Mouse (Mus musculus) limb, embryonic 14.5 days (tissue): ENCODE data around the gene Slco4c1. TPM values are rescaled to one million over a fixed set of nuclear protein-coding genes. Genes with fewer than 3 reads are reported as not detected.

Experiments
- ATAC-seq: fragments of 200-750 bp; cut with Nextera tagmentation; 2 replicates; pipeline ENCODE4 v1.8.0; 2017; ENCODE audit warnings: low read depth, moderate number of reproducible peaks, moderate TSS enrichment; ENCODE audit not compliant: low FRiP score
- DNase-seq: peaks from one replicate; pipeline ENCODE4 v3.0.0-alpha.2; 2015; ENCODE audit warnings: low spot score
- H3K27ac ChIP-seq: fragments of 300-500 bp; sonication (generic); replicated peaks from 2 replicates; pipeline ENCODE4 v1.5.1; 2014; ENCODE audit warnings: low read depth, mild to moderate bottlenecking, low read length, moderate library complexity, mixed read lengths
- H3K27me3 ChIP-seq: fragments of 300-500 bp; sonication (generic); 2 replicates; pipeline ENCODE4 v1.6.1; 2014; ENCODE audit warnings: low read length, mixed read lengths; ENCODE audit not compliant: control insufficient read depth, insufficient read depth
- H3K36me3 ChIP-seq: fragments of 300-500 bp; sonication (generic); 2 replicates; pipeline ENCODE4 v1.6.1; 2014; ENCODE audit warnings: mild to moderate bottlenecking, low read length, moderate library complexity, mixed read lengths; ENCODE audit not compliant: control insufficient read depth, insufficient read depth
- H3K4me1 ChIP-seq: fragments of 300-500 bp; sonication (generic); 2 replicates; pipeline ENCODE4 v1.6.1; 2014; ENCODE audit warnings: antibody characterized with exemption, low read length, mixed read lengths; ENCODE audit not compliant: control insufficient read depth, insufficient read depth
- H3K4me2 ChIP-seq: fragments of 300-500 bp; sonication (generic); replicated peaks from 2 replicates; pipeline ENCODE4 v1.6.1; 2014; ENCODE audit warnings: low read depth, mild to moderate bottlenecking, low read length, moderate library complexity; ENCODE audit not compliant: severe bottlenecking
- H3K4me3 ChIP-seq: fragments of 300-500 bp; sonication (generic); replicated peaks from 2 replicates; pipeline ENCODE4 v1.5.1; 2014; ENCODE audit warnings: low read length
- H3K9ac ChIP-seq: fragments of 300-500 bp; sonication (generic); 2 replicates; pipeline ENCODE4 v1.6.1; 2014; ENCODE audit warnings: mild to moderate bottlenecking, low read depth, low read length, moderate library complexity; ENCODE audit not compliant: severe bottlenecking
- H3K9me3 ChIP-seq: fragments of 300-500 bp; sonication (generic); 2 replicates; pipeline ENCODE4 v1.6.1; 2016; ENCODE audit warnings: low read length; ENCODE audit not compliant: control insufficient read depth
- POLR2A ChIP-seq: fragments of 200-500 bp; IDR thresholded peaks from 2 replicates; pipeline ENCODE4 v1.8.0; 2012; ENCODE audit warnings: inconsistent platforms, mild to moderate bottlenecking, moderate library complexity, borderline replicate concordance; ENCODE audit not compliant: insufficient read depth, insufficient read length; ENCODE audit errors: extremely low read depth
- WGBS: fragments of 180-500 bp; shearing (Covaris S2); extraction: QIAGEN DNeasy Blood & Tissue Kit; methylation state at CpG from one replicate; pipeline ENCODE4 v1.1.7; 2014; 5-methylcytosine and 5-hydroxymethylcytosine counted together
- polyA plus RNA-seq, 2 experiments: library from polyadenylated mRNA; depleted of rRNA in 1 of 2; stranded (reverse) in 1 of 2; unstranded in 1 of 2; fragments of >200 nt; fragmentation: Nextera tagmentation in 1 of 2; extraction: Ambion mirVana in 1 of 2; gene quantifications; 2 replicates each; pipeline versions ENCODE4 v1.2.1 to v1.2.3; 2012 to 2014

Slco4c1 gene
- 0.01 TPM in 2 replicates for polyA plus RNA-seq (2012; rRNA removed)
- polyA plus RNA-seq (2014; fragmentation: Nextera tagmentation; extraction: Ambion mirVana), result 0.06 TPM in 1 of 2 replicates, not detected in the other

DNA sequence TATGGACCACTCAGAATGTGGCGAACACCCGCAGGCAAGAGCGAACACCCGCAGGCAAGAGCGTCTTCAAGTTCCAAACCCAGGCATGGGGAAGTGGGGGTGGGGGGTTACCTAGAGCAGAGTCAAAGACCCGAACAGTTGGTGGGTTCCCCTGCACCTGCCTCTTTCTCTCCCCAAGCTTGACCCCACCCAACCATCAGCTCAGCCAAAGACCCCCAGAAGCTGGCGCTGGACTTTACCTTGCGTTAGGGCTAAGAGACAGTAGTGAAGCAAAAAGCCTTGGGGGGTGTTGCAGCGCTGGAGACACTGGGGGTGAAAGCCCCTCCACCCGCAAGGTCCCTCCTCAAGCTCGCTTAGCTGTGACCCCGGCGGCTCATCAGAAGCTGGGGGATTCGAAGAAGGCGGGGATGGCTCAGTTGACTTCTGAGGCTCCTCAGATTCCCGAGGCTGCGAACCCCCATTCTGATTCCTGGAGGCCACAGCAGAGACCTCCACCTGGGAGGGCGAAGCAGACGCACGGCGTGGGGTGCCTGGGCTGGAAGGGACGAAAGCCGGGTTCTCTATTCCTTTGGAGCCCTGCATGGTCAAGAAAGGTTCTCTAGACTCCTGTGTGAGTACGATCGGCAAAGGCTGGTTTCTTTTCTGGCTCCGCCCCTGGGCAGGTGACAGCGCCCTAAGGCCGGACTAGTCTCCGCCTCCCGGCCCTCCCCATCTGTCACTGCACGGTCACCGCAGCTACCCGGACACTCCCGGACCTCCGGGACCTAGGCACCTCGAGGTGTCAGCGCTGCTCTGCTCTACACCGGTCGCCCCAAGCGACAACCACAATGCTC lies at the start of gene Slco4c1:
Slco4c1 (minus strand) TSS at position 644 of the 833 bp plus-strand sequence.
- Histone ChIP-seq H3K4me1 (no peaks in the 10 kb centered on the region), H3K4me2 (peak within 1 kb of the TSS; percentile 80), H3K27me3 (peaks cover 5% of the 10 kb centered on the region; the same call in 1 of the 2 replicates), H3K27ac (no peak within 1 kb of the TSS), H3K36me3 (no peaks in the 10 kb centered on the region), H3K4me3 (peak within 1 kb of the TSS; percentile 43), H3K9me3 (no peaks in the 10 kb centered on the region), H3K9ac (peak within 1 kb of the TSS; percentile 44)
- peak; percentile 50; the same call in 1 of the 2 replicates for ATAC-seq
- no peak for DNase-seq
- TF ChIP-seq POLR2A, result no peak
- WGBS, result under 1% methylated on average over 38 of the region's 40 CpGs

DNA sequence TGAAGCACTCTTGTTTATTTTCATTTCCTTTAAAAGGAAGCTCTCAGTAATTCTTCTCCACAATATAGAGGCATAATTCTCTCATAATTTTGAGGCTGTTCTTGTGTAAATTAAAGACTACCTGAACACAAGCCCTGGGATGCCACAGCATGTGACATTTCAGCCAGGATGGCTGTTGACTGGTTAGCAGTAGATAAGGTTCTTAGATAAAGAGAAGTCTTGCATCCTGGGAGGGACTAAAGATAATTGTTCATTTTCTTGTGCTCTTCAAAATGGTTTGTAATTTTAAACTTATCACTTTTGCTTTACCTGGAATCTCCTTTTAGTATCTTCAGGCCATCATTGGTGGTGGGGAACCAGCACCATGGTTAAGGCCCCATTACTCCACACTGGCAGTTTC lies 45.4 kb upstream of the Slco4c1 start:
- no peak for TF ChIP-seq POLR2A
- Histone ChIP-seq H3K4me1 (no peaks in the 10 kb centered on the region), H3K9me3 (no peaks in the 10 kb centered on the region), H3K4me2 (no peak overlapping the region), H3K4me3 (no peak overlapping the region), H3K9ac (no peak overlapping the region), H3K36me3 (no peaks in the 10 kb centered on the region), H3K27ac (no peak overlapping the region), H3K27me3 (no peaks in the 10 kb centered on the region)
- DNase-seq, result no peak
- ATAC-seq, result no peak

DNA sequence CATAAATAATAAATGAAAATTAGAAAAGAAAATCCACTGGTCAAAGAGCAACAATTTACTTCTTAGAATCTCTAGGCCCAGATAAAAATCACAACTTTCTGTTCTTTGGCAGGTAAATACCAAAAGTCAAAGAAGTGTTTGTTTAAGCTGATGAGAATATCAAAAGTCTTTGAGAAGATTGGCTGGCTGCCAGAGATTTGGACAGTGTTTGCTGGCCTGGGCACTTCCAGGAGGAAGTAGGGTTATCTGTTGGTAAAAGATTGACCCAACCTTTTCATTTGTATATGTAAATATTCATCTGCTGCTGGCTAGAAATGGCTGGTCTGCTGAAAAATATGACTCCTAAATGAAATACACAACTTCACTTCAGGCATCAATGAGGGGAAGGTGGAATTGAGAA lies 11.8 kb upstream of the Slco4c1 start:
- Histone ChIP-seq H3K9ac (no peak overlapping the region), H3K4me3 (no peak overlapping the region), H3K4me2 (no peak overlapping the region), H3K27me3 (no peaks in the 10 kb centered on the region), H3K4me1 (no peaks in the 10 kb centered on the region), H3K27ac (no peak overlapping the region), H3K36me3 (no peaks in the 10 kb centered on the region), H3K9me3 (no peaks in the 10 kb centered on the region)
- no peak for TF ChIP-seq POLR2A
- no peak for DNase-seq
- ATAC-seq, result no peak

DNA sequence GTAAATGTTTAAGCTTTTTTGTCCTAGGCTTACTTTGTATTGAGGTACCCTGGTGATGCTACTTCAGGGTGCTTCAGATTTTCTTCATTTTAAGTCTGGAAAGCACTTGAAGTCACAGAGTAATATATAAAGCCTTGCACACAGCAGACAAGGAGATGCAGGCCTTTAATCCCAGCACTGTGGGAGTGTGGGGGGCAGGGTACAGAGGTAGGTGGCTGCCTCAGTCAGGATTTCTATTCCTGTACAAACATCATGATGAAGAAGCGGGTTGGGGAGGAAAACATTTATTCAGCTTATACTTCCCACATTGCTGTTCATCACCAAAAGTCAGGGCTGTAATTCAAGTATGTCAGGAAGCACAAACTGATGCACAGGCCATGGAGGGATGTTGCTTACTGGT lies 6.6 kb upstream of the Slco4c1 start:
- H3K9me3 ChIP-seq, result no peaks in the 10 kb centered on the region
- H3K4me2 ChIP-seq, result no peak overlapping the region
- H3K9ac ChIP-seq, result no peak overlapping the region
- H3K27ac ChIP-seq, result no peak overlapping the region
- H3K4me3 ChIP-seq, result no peak overlapping the region
- H3K36me3 ChIP-seq, result no peaks in the 10 kb centered on the region
- no peaks in the 10 kb centered on the region for H3K4me1 ChIP-seq
- 85% methylated on average over 1 of the region's 1 CpGs for WGBS
- H3K27me3 ChIP-seq, result no peaks in the 10 kb centered on the region
- no peak for ATAC-seq
- TF ChIP-seq POLR2A, result no peak
- DNase-seq, result no peak

DNA sequence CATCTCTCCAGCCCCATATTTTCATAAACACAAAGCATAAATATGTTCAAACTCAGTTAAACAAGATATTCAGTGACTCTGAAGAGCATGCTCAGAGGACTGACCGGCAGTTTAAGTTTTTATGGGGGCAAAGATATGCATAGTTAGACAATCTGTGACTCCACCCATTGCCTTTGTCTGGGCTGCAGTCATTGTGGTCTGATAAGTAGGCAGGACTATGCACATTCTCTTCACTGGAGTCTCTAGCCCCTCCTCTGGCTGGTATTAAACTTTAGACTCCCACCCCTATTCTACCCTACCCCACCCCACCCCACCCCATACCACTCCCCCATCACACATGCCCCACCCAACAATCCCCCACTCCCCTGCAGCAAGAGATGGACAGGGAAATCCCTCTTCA lies 4.1 kb upstream of the Slco4c1 start:
- H3K9ac ChIP-seq, result no peak overlapping the region
- no peak for TF ChIP-seq POLR2A
- no peaks in the 10 kb centered on the region for H3K9me3 ChIP-seq
- H3K4me3 ChIP-seq, result no peak overlapping the region
- H3K4me2 ChIP-seq, result no peak overlapping the region
- no peak overlapping the region for H3K27ac ChIP-seq
- no peaks in the 10 kb centered on the region for H3K36me3 ChIP-seq
- no peaks in the 10 kb centered on the region for H3K4me1 ChIP-seq
- 82% methylated on average over 1 of the region's 1 CpGs for WGBS
- no peak for ATAC-seq
- no peak for DNase-seq
- peaks cover 5% of the 10 kb centered on the region; the same call in 1 of the 2 replicates for H3K27me3 ChIP-seq

DNA sequence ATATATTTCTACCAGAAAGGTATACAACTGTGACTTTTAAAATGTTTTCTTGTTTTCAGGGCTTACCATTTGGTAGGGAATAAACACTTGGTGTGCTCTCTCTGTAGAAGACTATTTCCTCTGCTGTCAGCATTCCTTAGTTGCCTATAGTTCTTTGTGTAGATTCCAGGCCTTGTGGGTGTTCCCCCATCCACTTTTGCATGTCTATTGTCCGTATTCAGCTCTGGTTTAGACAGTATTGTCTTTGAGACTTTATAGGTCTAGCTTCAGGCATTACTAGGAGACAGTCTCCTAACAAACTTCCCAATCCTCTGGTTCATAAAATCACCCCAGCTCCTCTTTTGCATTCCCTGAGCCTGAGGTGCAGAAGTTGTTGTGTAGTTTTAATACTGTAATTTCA lies 2.7 kb upstream of the Slco4c1 start:
- ATAC-seq (no peak), DNase-seq (no peak)
- Histone ChIP-seq H3K4me3 (no peak overlapping the region), H3K4me1 (no peaks in the 10 kb centered on the region), H3K27ac (no peak overlapping the region), H3K9me3 (no peaks in the 10 kb centered on the region), H3K4me2 (no peak overlapping the region), H3K27me3 (peaks cover 5% of the 10 kb centered on the region; the same call in 1 of the 2 replicates), H3K9ac (no peak overlapping the region), H3K36me3 (no peaks in the 10 kb centered on the region)
- 76% methylated on average over 1 of the region's 1 CpGs for WGBS
- TF ChIP-seq POLR2A, result no peak
